Mouse (Mus musculus) heart, postnatal 0 days (tissue): Measurements from ENCODE around the gene Iba57. TPM values are rescaled to one million over a fixed set of nuclear protein-coding genes. Genes with fewer than 3 reads are reported as not detected.

ENCODE experiments used
- ATAC-seq: fragments of 200-750 bp; cut with Nextera tagmentation; 2 replicates; pipeline ENCODE4 v1.8.0; 2017; ENCODE audit warnings: low read depth, moderate number of reproducible peaks, moderate library complexity; ENCODE audit not compliant: insufficient read depth
- DNase-seq: peaks from one replicate; pipeline ENCODE4 v3.0.0-alpha.2; 2016; ENCODE audit warnings: low spot score
- H3K27ac ChIP-seq: fragments of 300-500 bp; sonication (generic); 2 replicates; pipeline ENCODE4 v1.5.1; 2014; ENCODE audit warnings: low read depth, mild to moderate bottlenecking
- H3K27me3 ChIP-seq: fragments of 300-500 bp; sonication (generic); 2 replicates; pipeline ENCODE4 v1.6.1; 2014; ENCODE audit warnings: low read length, mixed read lengths; ENCODE audit not compliant: control insufficient read depth, insufficient read depth
- H3K36me3 ChIP-seq: fragments of 300-500 bp; sonication (generic); replicated peaks from 2 replicates; pipeline ENCODE4 v1.6.1; 2014; ENCODE audit warnings: low read length, mixed read lengths; ENCODE audit not compliant: control insufficient read depth, insufficient read depth
- H3K4me1 ChIP-seq: fragments of 300-500 bp; sonication (generic); 2 replicates; pipeline ENCODE4 v1.6.1; 2014; ENCODE audit warnings: antibody characterized with exemption; ENCODE audit not compliant: control insufficient read depth, insufficient read depth
- H3K4me2 ChIP-seq: fragments of 300-500 bp; sonication (generic); 2 replicates; pipeline ENCODE4 v1.6.1; 2014; ENCODE audit warnings: low read depth, mild to moderate bottlenecking, low read length, moderate library complexity
- H3K4me3 ChIP-seq: fragments of 300-500 bp; sonication (generic); 2 replicates; pipeline ENCODE4 v1.5.1; 2014; ENCODE audit warnings: low read depth, low read length
- H3K9ac ChIP-seq: fragments of 300-500 bp; sonication (generic); replicated peaks from 2 replicates; pipeline ENCODE4 v1.6.1; 2014; ENCODE audit warnings: low read depth, low read length, mixed read lengths
- H3K9me3 ChIP-seq: fragments of 300-500 bp; sonication (generic); replicated peaks from 2 replicates; pipeline ENCODE4 v1.6.1; 2016; ENCODE audit warnings: low read length; ENCODE audit not compliant: control insufficient read depth
- CTCF ChIP-seq: IDR thresholded peaks from 2 replicates; pipeline ENCODE4 v1.5.1; 2016; ENCODE audit warnings: antibody characterized with exemption, control low read depth, low read depth
- EP300 ChIP-seq: IDR thresholded peaks from 2 replicates; pipeline ENCODE4 v1.6.1; 2016; ENCODE audit warnings: antibody characterized with exemption, low read depth
- WGBS: fragments of 180-500 bp; shearing (Covaris S2); extraction: QIAGEN DNeasy Blood & Tissue Kit; methylation state at CpG from one replicate; pipeline ENCODE4 v1.1.7; 2014; 5-methylcytosine and 5-hydroxymethylcytosine counted together
- polyA plus RNA-seq: library from polyadenylated mRNA; unstranded; fragments of >200 nt; fragmentation: Nextera tagmentation; extraction: Ambion mirVana; gene quantifications from 2 replicates; pipeline ENCODE4 v1.2.1, GENCODE M21; 2015
- total RNA-seq: library from RNA; depleted of rRNA; stranded (reverse); fragments of >200 nt; gene quantifications from 2 replicates; pipeline ENCODE4 v1.2.3, GENCODE M21; 2014; ENCODE audit warnings: low replicate concordance

The Iba57 gene
- total and polyA plus RNA-seq, 2 experiments from 2014 or later, result 10.2 to 11.0 TPM

DNA sequence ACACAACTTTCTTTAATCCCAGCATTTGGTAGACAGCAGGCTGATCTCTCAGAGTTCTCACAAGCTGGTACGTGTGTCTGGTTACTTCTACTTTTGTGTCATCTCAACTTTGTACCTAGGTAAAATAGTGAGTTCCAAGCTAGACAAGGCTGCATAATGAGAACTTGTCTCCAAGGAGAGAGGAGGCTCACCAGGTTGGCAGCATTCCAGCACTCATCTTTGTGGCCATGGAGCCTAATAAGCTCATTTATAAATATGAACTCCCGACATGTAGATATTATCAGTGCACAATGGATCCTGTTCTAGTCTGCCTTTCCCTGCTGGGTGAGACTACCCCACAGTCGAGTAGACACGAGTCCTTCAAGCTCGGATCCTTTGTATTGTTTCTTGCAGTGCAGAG lies 46.0 kb upstream of the Iba57 start:
- 65% methylated on average over 5 of the region's 5 CpGs for WGBS
- H3K36me3 ChIP-seq, result peaks cover 51% of the 10 kb centered on the region
- ATAC-seq (no peak), DNase-seq (no peak)
- no peaks in the 10 kb centered on the region for H3K27me3 ChIP-seq
- TF ChIP-seq CTCF (no peak), EP300 (no peak)
- H3K4me1 ChIP-seq, result 0 out of 2 replicates have a peak, but pooled peaks cover under 1% of the 10 kb centered on the region
- H3K4me3 ChIP-seq, result no peak overlapping the region
- H3K9me3 ChIP-seq, result no peaks in the 10 kb centered on the region
- H3K4me2 ChIP-seq, result no peak overlapping the region
- H3K9ac ChIP-seq, result no peak overlapping the region
- H3K27ac ChIP-seq, result peak overlapping the region; percentile 95; the same call in 1 of the 2 replicates

- TF ChIP-seq CTCF (peak; percentile 69), EP300 (no peak)
- peak; percentile 69 for ATAC-seq
- Histone ChIP-seq H3K4me2 (peak overlapping the region; percentile 90), H3K9me3 (no peaks in the 10 kb centered on the region), H3K36me3 (peaks cover 52% of the 10 kb centered on the region), H3K27ac (peak overlapping the region; percentile 95), H3K9ac (peak overlapping the region; percentile 75; the same call in 1 of the 2 replicates), H3K4me1 (no peaks in the 10 kb centered on the region), H3K27me3 (no peaks in the 10 kb centered on the region), H3K4me3 (peak overlapping the region; percentile 85)
- 7% methylated on average over 18 of the region's 18 CpGs for WGBS
- DNase-seq, result peak; percentile 77
These were observed 45.5 kb upstream of the Iba57 start for GRCm38 (mm10) chr11:59209003-59209441.

- peak within 1 kb of the TSS; percentile 85 for H3K4me3 ChIP-seq
- peak within 1 kb of the TSS; percentile 75 for H3K9ac ChIP-seq
- H3K9me3 ChIP-seq, result no peaks in the 10 kb centered on the region
- peaks cover under 1% of the 10 kb centered on the region; the same call in 1 of the 2 replicates for H3K4me1 ChIP-seq
- peak within 1 kb of the TSS; percentile 95 for H3K27ac ChIP-seq
- H3K27me3 ChIP-seq, result no peaks in the 10 kb centered on the region
- TF ChIP-seq CTCF, result no peak
- TF ChIP-seq EP300, result no peak
- peaks cover 55% of the 10 kb centered on the region for H3K36me3 ChIP-seq
- peak within 1 kb of the TSS; percentile 90 for H3K4me2 ChIP-seq
- peak; percentile 89 for ATAC-seq
- peak; percentile 92 for DNase-seq
- 1% methylated on average over 67 of the region's 67 CpGs for WGBS
These were observed 44.8 kb upstream of the Iba57 start, which contains the start of gene 2310033P09Rik for GRCm38 (mm10) chr11:59208153-59208831. Gene 2310033P09Rik, plus strand, starts transcription at chr11:59208321.

DNA sequence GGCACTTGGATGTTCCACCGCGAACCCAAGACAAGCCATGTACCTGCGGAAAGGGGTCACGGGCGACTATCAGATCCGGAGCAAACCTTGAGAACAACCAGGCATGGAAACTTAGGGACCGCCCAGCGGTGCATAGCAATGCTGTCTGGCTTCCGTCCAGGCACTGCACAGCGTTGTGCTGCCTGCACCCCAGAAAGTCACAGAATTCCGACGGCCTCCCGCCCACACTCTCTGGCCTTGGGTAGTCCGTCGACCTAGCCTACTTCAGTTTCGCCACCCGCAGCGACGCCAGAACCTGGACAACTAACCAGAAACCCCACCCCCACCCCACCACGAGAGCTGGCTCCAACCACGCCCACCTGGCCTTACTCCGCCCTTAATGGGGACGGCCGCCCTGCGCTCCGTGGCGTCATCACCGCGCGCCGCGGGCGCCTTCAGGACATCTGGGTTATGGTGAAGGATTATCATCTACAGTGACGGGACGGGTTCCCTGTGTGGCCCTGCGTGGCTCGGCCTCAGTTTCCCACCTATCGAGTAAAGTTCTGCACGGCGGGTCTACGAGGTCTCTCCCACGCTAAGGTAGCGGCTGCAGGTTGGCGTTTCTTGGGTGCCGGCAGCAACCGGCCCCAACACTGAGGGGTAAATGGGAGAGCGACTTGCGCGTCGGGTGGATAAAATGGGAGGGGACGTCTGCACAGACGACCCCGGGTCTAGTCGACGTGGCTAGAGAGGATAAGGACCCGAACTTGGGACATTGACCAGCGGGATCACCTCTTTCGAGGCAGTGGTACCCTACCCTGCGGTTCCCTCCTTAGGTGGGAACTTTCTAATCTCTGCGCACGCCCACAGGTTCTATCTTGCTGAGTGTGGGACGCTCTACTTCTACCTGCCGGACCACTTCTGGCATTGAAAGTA lies 38.8 kb upstream of the Iba57 start, which contains the start of gene Mrpl55:
TSS of gene Mrpl55 (plus strand) at position 406 of the 915 bp plus-strand sequence.
- no peaks in the 10 kb centered on the region for H3K9me3 ChIP-seq
- H3K9ac ChIP-seq, result peak within 1 kb of the TSS; percentile 78
- H3K27me3 ChIP-seq, result no peaks in the 10 kb centered on the region
- TF ChIP-seq EP300 (peak; percentile 84; the same call in 1 of the 2 replicates), CTCF (no peak)
- H3K27ac ChIP-seq, result peak within 1 kb of the TSS; percentile 77
- peak within 1 kb of the TSS; percentile 77 for H3K4me2 ChIP-seq
- peaks cover 28% of the 10 kb centered on the region for H3K36me3 ChIP-seq
- ATAC-seq (peak; percentile 96), DNase-seq (peak; percentile 92)
- WGBS, result under 1% methylated on average over 63 of the region's 63 CpGs
- peak within 1 kb of the TSS; percentile 87 for H3K4me3 ChIP-seq
- peaks cover 15% of the 10 kb centered on the region for H3K4me1 ChIP-seq
